Mouse (Mus musculus) kidney, embryonic 15.5 days (tissue): ENCODE data around the gene Cage1. TPM values are rescaled to one million over a fixed set of nuclear protein-coding genes. Genes with fewer than 3 reads are reported as not detected.
A peak's percentile ranks its signal among the peaks of the same experiment; 100 is the strongest.

Experiments
- ATAC-seq: fragments of 200-750 bp; cut with Nextera tagmentation; replicated peaks from 2 replicates; pipeline ENCODE4 v1.8.0; 2017; ENCODE audit warnings: moderate TSS enrichment; ENCODE audit not compliant: low FRiP score
- H3K27ac ChIP-seq: fragments of 300-500 bp; sonication (generic); 2 replicates; pipeline ENCODE4 v1.5.1; 2015; ENCODE audit warnings: mild to moderate bottlenecking, inconsistent platforms
- H3K27me3 ChIP-seq: fragments of 300-500 bp; sonication (generic); 2 replicates; pipeline ENCODE4 v1.6.1; 2015; ENCODE audit warnings: inconsistent platforms
- H3K36me3 ChIP-seq: fragments of 300-500 bp; sonication (generic); 2 replicates; pipeline ENCODE4 v1.6.1; 2015; ENCODE audit warnings: inconsistent platforms
- H3K4me1 ChIP-seq: fragments of 300-500 bp; sonication (generic); 2 replicates; pipeline ENCODE4 v1.6.1; 2015; ENCODE audit warnings: inconsistent platforms
- H3K4me2 ChIP-seq: fragments of 300-500 bp; sonication (generic); 2 replicates; pipeline ENCODE4 v1.6.1; 2015; ENCODE audit warnings: moderate library complexity, mild to moderate bottlenecking, inconsistent platforms
- H3K4me3 ChIP-seq: fragments of 300-500 bp; sonication (generic); replicated peaks from 2 replicates; pipeline ENCODE4 v1.5.1; 2015; ENCODE audit warnings: mild to moderate bottlenecking, inconsistent platforms
- H3K9ac ChIP-seq: fragments of 300-500 bp; sonication (generic); 2 replicates; pipeline ENCODE4 v1.6.1; 2015; ENCODE audit warnings: mild to moderate bottlenecking, inconsistent platforms
- H3K9me3 ChIP-seq: fragments of 300-500 bp; sonication (generic); replicated peaks from 2 replicates; pipeline ENCODE4 v1.6.1; 2016; ENCODE audit warnings: inconsistent platforms
- WGBS: fragments of 180-500 bp; shearing (Covaris S2); methylation state at CpG from one replicate; pipeline ENCODE4 v1.1.7; 2015; ENCODE audit warnings: mixed read lengths; 5-methylcytosine and 5-hydroxymethylcytosine counted together
- polyA plus RNA-seq: library from polyadenylated mRNA; unstranded; fragments of >200 nt; fragmentation: Nextera tagmentation; extraction: Ambion mirVana; gene quantifications from 2 replicates; pipeline ENCODE4 v1.2.1, GENCODE M21; 2015

The Cage1 gene
- 1.1 and 1.4 TPM in 2 replicates for polyA plus RNA-seq

DNA sequence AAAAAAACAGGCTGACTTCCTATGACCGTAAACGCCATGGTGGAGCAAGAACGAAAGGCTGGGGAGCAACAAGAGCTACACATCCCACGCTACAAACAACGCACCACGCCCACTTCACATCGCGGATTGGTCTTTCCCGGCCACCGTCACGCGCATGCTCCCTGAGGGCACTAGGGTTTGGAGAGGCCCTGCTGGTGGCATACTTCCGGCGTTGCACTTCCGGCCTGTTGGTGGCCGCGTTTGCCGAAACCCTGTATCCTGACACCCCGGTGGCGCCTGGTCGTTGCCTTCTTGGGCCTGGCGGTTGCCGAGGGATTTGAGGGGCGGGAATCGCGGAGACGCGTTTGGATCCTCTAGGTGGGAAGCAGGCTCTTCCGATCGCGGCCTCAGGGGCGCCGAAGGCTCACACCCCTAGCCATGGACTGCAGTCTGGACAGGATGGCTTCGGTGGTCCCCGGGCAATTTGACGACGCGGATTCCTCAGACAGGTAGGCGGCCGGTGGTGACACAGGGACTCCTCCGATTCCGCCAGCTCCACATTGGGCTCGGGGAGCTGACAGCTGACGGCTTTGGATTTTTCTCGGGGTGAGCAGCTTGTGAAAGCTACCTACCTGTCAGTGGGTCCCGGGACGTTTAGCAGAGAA is at the start of gene Cage1:
TSS of gene Cage1 (minus strand) at position 26 of the 644 bp plus-strand sequence.
- H3K4me2 ChIP-seq, result peak within 1 kb of the TSS; percentile 90
- no peaks in the 10 kb centered on the region for H3K9me3 ChIP-seq
- no peaks in the 10 kb centered on the region for H3K27me3 ChIP-seq
- H3K9ac ChIP-seq, result peak within 1 kb of the TSS; percentile 75
- H3K27ac ChIP-seq, result peak within 1 kb of the TSS; percentile 86
- H3K4me3 ChIP-seq, result peak within 1 kb of the TSS; percentile 75
- under 1% methylated on average over 47 of the region's 47 CpGs for WGBS
- peak; percentile 97 for ATAC-seq
- peaks cover 34% of the 10 kb centered on the region for H3K36me3 ChIP-seq
- H3K4me1 ChIP-seq, result peaks cover 22% of the 10 kb centered on the region

DNA sequence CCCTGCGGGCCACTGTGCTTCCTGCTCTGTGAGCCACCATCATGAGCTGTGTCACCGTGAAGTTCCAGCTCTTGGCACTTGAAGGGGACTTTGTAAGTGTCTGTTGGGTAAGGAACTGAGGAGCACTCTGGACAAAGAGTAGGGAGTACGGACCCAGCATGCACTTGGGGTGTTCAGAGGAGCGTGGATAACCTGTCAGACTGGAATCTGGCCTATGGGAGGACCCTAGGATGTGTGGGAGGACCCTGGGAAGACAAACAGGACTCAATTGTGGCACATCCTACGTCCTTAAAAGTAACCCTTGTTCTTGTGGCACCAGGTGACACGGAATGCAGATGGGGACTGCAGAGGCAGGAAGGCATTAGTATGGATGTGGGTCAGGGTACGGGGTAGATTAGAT is 44.3 kb upstream of the Cage1 start:
- Histone ChIP-seq H3K36me3 (no peaks in the 10 kb centered on the region), H3K4me2 (no peak overlapping the region), H3K4me3 (no peak overlapping the region), H3K9ac (no peak overlapping the region), H3K27me3 (no peaks in the 10 kb centered on the region), H3K27ac (no peak overlapping the region), H3K4me1 (peaks cover 6% of the 10 kb centered on the region; the same call in 1 of the 2 replicates), H3K9me3 (no peaks in the 10 kb centered on the region)
- no peak for ATAC-seq
- WGBS, result 77% methylated on average over 7 of the region's 7 CpGs

DNA sequence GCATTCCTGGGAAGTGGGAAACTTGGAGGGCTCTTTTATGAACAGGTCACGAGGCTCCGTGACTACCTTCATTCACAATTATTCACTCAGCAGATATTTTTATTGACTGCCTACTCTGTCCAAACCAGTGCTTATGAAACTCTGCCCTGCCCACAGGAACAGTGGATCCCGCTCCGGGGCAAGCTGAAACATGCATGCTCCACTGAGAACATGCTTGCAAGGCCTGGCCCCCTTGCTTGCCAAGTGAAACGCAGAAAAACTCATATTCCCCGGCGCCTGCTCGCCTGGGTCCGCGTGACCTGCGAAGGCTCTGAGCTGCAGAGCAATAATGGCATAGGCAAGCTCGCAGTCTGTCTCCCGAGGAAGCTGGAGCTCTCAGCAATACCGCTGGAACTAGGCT is 43.9 kb upstream of the Cage1 start:
- WGBS, result 79% methylated on average over 14 of the region's 14 CpGs

DNA sequence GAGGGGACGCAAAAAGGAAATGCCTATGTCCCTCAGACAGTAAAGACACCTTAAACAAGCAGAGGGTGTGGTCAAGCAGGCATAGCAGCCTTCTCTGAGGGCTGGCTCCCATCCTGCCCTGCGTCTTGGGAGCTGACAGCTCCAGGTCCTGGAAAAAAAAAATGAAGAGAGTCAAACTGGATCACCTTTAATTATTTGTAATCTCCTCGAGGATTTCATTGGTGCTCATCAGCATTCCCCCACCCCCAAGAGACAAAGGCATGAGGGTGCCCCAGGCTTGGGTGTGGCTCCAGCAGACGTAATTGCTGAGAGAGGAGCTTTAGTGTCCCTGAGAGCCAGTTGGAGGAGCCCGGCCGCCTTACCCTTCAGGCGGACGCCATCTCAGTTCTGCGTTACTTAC is 43.1 kb upstream of the Cage1 start:
- ATAC-seq, result no peak
- WGBS, result 40% methylated on average over 9 of the region's 9 CpGs
- H3K27ac ChIP-seq, result no peak overlapping the region

More for the DNA sequence above, 43.9 kb upstream of the Cage1 start:
- no peak for ATAC-seq
- Histone ChIP-seq H3K9me3 (no peaks in the 10 kb centered on the region), H3K4me1 (peaks cover 6% of the 10 kb centered on the region; the same call in 1 of the 2 replicates), H3K4me3 (no peak overlapping the region), H3K36me3 (no peaks in the 10 kb centered on the region), H3K9ac (no peak overlapping the region), H3K27ac (no peak overlapping the region), H3K4me2 (no peak overlapping the region), H3K27me3 (no peaks in the 10 kb centered on the region)

DNA sequence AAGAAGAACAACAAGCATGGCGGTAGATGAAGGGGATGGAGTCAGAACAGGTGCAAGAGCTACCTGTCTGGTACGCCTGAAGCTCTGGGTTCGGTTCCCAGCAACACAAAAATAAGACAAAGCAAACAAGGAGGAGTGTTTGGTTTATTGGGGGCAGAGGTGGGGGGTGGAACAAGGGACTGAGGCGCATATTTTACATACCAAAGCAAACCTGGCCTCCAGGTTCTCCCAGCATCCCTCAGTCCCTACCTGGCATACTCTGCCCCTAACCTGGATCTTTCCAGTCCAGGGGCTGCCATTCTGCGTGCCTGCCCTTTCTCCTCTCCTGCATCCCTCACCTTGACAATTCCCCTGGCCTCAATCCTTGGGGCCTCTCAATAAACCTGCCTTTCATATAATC is 42.5 kb upstream of the Cage1 start:
- no peaks in the 10 kb centered on the region for H3K9me3 ChIP-seq
- H3K4me2 ChIP-seq, result no peak overlapping the region
- ATAC-seq, result no peak
- no peaks in the 10 kb centered on the region for H3K36me3 ChIP-seq
- WGBS, result 72% methylated on average over 5 of the region's 5 CpGs
- H3K4me3 ChIP-seq, result no peak overlapping the region
- H3K27ac ChIP-seq, result no peak overlapping the region
- H3K4me1 ChIP-seq, result peaks cover 10% of the 10 kb centered on the region
- no peak overlapping the region for H3K9ac ChIP-seq
- H3K27me3 ChIP-seq, result no peaks in the 10 kb centered on the region

More for the DNA sequence above, 43.1 kb upstream of the Cage1 start:
- peaks cover 6% of the 10 kb centered on the region; the same call in 1 of the 2 replicates for H3K4me1 ChIP-seq
- H3K9me3 ChIP-seq, result no peaks in the 10 kb centered on the region
- no peak overlapping the region for H3K4me3 ChIP-seq
- no peak overlapping the region for H3K9ac ChIP-seq
- H3K27me3 ChIP-seq, result no peaks in the 10 kb centered on the region
- H3K4me2 ChIP-seq, result no peak overlapping the region
- H3K36me3 ChIP-seq, result no peaks in the 10 kb centered on the region

DNA sequence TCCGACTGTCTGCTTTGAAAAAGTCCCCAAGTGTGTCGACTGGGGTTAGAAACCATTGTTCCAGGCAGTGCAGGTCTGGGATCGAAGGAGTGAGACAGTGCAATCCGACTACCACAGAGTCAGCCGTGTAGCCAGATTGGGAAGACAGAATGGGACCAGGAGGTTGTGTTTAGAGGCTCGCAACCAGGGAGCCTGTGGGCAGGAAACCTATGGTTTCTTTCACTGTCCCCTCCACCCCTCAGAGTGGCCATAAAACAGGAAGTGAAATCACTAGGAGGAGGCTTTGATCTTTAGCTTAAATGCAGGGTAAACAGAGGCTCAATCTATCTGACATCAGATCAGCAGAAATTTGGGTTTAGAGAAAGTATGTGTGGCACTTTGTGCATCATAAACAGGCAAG is 42.0 kb upstream of the Cage1 start:
- no peaks in the 10 kb centered on the region for H3K36me3 ChIP-seq
- H3K9me3 ChIP-seq, result no peaks in the 10 kb centered on the region
- H3K4me3 ChIP-seq, result no peak overlapping the region
- H3K27me3 ChIP-seq, result no peaks in the 10 kb centered on the region
- no peak for ATAC-seq
- no peak overlapping the region for H3K27ac ChIP-seq
- no peak overlapping the region for H3K9ac ChIP-seq
- H3K4me2 ChIP-seq, result no peak overlapping the region
- WGBS, result 46% methylated on average over 6 of the region's 6 CpGs
- H3K4me1 ChIP-seq, result peaks cover 14% of the 10 kb centered on the region

DNA sequence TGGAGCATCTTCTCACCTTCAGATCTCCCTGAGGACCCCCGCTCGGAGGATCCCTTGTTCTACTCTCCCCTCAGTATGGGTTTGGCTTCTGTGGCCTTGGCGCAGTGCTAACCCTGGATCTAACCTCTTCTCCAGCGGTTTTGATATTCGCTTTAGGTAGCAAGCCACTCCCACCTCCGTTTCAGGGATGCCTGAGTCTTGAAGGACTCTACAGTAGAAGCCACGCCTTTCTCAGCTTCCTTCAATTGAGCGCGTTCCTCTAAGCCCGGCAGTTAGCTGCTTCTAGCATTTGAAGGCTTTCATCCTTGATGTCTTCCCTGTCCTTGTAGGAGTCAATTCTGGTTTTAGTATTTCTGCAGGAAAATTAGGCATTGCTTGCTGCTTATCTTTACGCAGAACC is 40.2 kb upstream of the Cage1 start:
- 20% methylated on average over 11 of the region's 11 CpGs for WGBS
- Histone ChIP-seq H3K4me3 (no peak overlapping the region), H3K9me3 (no peaks in the 10 kb centered on the region), H3K36me3 (no peaks in the 10 kb centered on the region), H3K4me2 (peak overlapping the region; percentile 15; the same call in 1 of the 2 replicates), H3K27me3 (no peaks in the 10 kb centered on the region), H3K4me1 (peaks cover 14% of the 10 kb centered on the region), H3K27ac (no peak overlapping the region), H3K9ac (no peak overlapping the region)
- no peak for ATAC-seq

DNA sequence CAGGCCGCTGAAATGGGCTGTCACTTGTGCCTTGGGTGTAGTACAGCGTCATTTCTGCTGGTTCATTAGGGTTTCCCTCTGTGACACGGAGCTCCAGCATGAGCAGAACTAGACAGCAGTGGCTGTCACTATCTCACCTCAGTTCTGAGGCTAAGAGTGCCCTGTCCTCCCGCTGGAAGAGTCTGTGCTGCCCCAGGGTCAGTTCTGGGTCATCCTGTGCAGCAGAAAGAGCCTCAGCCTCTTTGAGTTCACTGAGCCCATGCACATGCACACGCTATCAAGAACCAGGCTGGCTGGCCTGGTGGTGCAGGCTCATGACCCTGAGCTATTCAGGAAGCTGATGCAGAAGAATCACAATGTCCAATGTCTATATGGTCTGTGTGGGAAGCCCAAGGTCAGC is 37.5 kb upstream of the Cage1 start:
- H3K27me3 ChIP-seq, result no peaks in the 10 kb centered on the region
- ATAC-seq, result no peak
- no peak overlapping the region for H3K4me3 ChIP-seq
- no peaks in the 10 kb centered on the region for H3K9me3 ChIP-seq
- WGBS, result 29% methylated on average over 5 of the region's 5 CpGs
- no peaks in the 10 kb centered on the region for H3K36me3 ChIP-seq
- no peak overlapping the region for H3K4me2 ChIP-seq
- no peak overlapping the region for H3K27ac ChIP-seq
- no peak overlapping the region for H3K9ac ChIP-seq
- H3K4me1 ChIP-seq, result peaks cover 14% of the 10 kb centered on the region

DNA sequence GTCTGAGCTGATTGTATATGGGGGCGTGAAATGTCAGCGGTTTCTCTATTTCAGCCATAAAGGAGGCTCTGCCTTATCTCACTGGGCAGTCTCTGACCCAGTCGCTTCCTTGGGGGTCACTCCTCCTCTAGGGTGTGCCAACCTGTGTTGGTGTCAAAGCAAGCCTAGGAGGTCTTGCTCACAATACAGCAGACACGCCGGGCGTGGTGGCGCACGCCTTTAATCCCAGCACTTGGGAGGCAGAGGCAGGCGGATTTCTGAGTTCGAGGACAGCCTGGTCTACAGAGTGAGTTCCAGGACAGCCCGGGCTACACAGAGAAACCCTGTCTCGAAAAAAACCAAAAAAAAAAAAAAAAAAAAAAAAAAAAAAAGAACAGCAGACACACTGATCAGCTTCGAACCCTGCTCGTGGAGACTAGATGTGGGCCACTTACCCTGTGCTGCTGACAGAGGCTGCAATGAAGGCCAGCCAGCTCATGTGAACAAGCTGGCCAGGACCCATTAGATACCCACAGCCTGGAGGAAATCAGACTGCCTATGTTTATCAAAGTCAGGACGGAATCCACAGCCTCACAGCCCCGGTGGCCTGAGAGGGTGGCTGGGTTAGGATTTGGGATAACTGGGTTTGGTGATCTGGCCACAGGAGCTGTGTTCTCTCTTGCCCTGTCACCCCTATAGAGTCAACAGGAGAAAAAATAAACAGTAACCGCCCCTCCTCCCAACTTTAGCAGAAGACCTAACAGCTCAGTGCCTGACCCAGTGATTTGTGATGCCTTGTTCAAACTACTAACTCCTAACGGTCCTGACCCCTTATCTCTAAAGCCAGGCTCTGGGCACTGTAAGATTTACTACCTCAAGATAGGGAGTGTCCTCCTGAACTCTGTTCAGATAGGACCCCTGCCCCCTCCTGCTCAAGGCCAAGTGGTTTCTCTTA is 36.8 kb upstream of the Cage1 start:
- no peak for ATAC-seq
- no peak overlapping the region for H3K4me2 ChIP-seq
- H3K27me3 ChIP-seq, result no peaks in the 10 kb centered on the region
- WGBS, result 70% methylated on average over 18 of the region's 18 CpGs
- H3K4me3 ChIP-seq, result no peak overlapping the region
- H3K27ac ChIP-seq, result no peak overlapping the region
- H3K4me1 ChIP-seq, result peaks cover 14% of the 10 kb centered on the region
- H3K9me3 ChIP-seq, result no peaks in the 10 kb centered on the region
- no peaks in the 10 kb centered on the region for H3K36me3 ChIP-seq
- no peak overlapping the region for H3K9ac ChIP-seq

DNA sequence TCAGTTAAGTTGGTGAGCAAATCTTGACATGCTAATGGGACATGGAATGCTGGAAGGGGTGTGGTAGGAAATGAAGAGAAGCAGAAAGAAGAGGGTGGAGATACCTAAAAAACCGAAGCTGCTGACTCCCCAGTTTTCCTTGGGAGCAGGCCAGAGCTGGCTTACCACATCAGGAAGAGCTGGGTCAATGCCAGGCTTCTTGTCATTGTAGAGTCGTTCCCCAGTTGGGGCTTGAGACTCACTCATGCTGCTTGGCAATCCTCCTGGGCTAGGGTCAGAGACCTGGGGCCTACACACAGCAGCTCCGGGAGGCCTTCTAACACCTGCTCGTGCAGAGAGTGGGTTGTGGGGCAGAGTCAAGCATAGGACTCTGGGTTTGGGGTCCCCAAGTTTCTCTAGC is 34.1 kb upstream of the Cage1 start:
- no peak for ATAC-seq
- Histone ChIP-seq H3K36me3 (peaks cover 4% of the 10 kb centered on the region; the same call in 1 of the 2 replicates), H3K27ac (no peak overlapping the region), H3K27me3 (no peaks in the 10 kb centered on the region), H3K4me2 (no peak overlapping the region), H3K4me3 (no peak overlapping the region), H3K9me3 (no peaks in the 10 kb centered on the region), H3K9ac (no peak overlapping the region), H3K4me1 (peaks cover 8% of the 10 kb centered on the region)
- 55% methylated on average over 4 of the region's 4 CpGs for WGBS

DNA sequence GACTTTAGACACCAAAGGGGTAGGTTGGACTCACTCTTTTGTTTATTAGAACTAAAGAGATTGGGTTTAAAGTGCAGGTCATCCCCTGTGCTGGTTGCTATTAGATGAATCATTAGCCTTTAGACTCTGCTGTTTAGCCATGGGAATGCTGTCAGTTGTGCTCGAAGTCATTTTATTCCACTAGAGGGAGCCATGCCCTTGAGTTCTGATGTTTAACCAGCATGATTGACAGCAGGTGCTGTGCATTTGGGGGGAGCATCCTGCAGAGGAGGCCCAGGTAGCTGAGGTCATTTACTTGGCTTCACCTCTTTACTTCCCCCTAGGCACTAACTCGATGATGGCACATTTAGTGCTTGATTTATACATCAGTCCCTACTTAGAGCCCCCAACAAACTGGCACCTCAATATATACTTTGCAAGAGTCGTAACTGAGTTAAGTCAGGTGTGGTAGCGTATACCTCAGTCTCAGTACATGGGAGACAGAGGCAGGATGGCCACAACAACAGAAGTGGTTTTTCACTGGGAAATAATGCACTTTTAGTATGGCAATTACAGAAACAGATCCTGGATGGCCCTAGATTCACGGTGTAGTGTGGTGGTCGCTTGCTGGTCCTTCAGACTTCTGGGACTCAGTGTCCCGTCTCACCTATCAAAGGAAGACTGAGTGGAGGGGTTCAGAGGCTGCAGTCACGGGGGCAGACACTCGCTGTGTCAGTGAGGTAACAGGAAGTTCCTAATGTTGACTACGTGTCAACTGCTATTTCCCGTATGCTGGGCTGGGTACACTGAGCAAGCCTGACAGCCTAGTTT is 28.2 kb upstream of the Cage1 start:
- H3K4me2 ChIP-seq, result no peak overlapping the region
- H3K27me3 ChIP-seq, result no peaks in the 10 kb centered on the region
- H3K27ac ChIP-seq, result no peak overlapping the region
- no peak overlapping the region for H3K9ac ChIP-seq
- no peak overlapping the region for H3K4me3 ChIP-seq
- H3K36me3 ChIP-seq, result peaks cover 39% of the 10 kb centered on the region
- WGBS, result 72% methylated on average over 11 of the region's 11 CpGs
- 0 out of 2 replicates have a peak, but pooled peaks have one; percentile 25 for ATAC-seq
- no peaks in the 10 kb centered on the region for H3K4me1 ChIP-seq
- H3K9me3 ChIP-seq, result no peaks in the 10 kb centered on the region
